Comparison of ENCODE assay signal across 10 mouse cellular contexts in genomic region chr10:45889381-45889951, GRCm38 (mm10).
DNase-seq lines count a peak whose midpoint lies in the region; ATAC-seq lines count a peak whose summit lies in the region.
"Had no signal": no experiment of that assay in that cellular context is flagged by ENCODE, and none has a peak within 500 bp of the region (broad histone marks: within the 10 kb centered on the region; RNA-seq: fewer than 3 reads in every experiment).

No protein-coding gene starts in this region.

- 43% methylated on average over 13 of the region's 13 CpGs for WGBS in kidney, embryonic 16.5 days

- peak; percentile 84 for ATAC-seq in kidney, embryonic 16.5 days (ENCODE audit: low FRiP score, low TSS enrichment)

- peak overlapping the region; percentile 66; the same call in 1 of the 2 replicates for H3K27ac ChIP-seq in kidney, embryonic 16.5 days (ENCODE audit: low read length)
- H3K27ac ChIP-seq: heart, embryonic 13.5 days had no signal

- DNase-seq in kidney, postnatal 10 days, result no peak
- peak; percentile 46 for DNase-seq in MN1 (ENCODE audit: low spot score)
- peak; percentile 39 for DNase-seq in brain, embryonic 18.5 days (ENCODE audit: low read depth, low spot score)
- peak; percentile 22 for DNase-seq in layer of hippocampus, adult 9-11 months
- no peak for DNase-seq in urinary bladder, postnatal 14 days (ENCODE audit: low spot score)
- DNase-seq in left cerebral cortex, adult 8-10 months (ENCODE audit: low spot score in 2 of 2), result no peak
- no peak for DNase-seq in frontal cortex, postnatal 10 days (ENCODE audit: low spot score in 2 of 2)

- no peaks in the 10 kb centered on the region for H3K9me3 ChIP-seq in kidney, embryonic 16.5 days (ENCODE audit: low read length)
- H3K9me3 ChIP-seq: G1E; heart, embryonic 13.5 days had no signal

- no peaks in the 10 kb centered on the region for H3K36me3 ChIP-seq in kidney, embryonic 16.5 days (ENCODE audit: insufficient read depth, low read length)
- H3K36me3 ChIP-seq: G1E; heart, embryonic 13.5 days had no signal

- H3K4me2 ChIP-seq in kidney, embryonic 16.5 days (replicated peaks; ENCODE audit: low read depth, low read length), result peak overlapping the region; percentile 42
- H3K4me2 ChIP-seq: heart, embryonic 13.5 days had no signal

- peaks cover 9% of the 10 kb centered on the region; the same call in 1 of the 2 replicates for H3K4me1 ChIP-seq in kidney, embryonic 16.5 days (ENCODE audit: insufficient read depth, low read length)

- H3K9ac ChIP-seq in kidney, embryonic 16.5 days (replicated peaks; ENCODE audit: low read length), result no peak overlapping the region
- H3K9ac ChIP-seq: heart, embryonic 13.5 days had no signal

- H3K27me3 ChIP-seq in kidney, embryonic 16.5 days (ENCODE audit: insufficient read depth, low read length), result no peaks in the 10 kb centered on the region
- H3K27me3 ChIP-seq: heart, embryonic 13.5 days had no signal

- 0 out of 2 replicates have a peak overlapping the region, but pooled peaks have one; percentile 11 for H3K4me3 ChIP-seq in kidney, embryonic 16.5 days (ENCODE audit: low read length)
- H3K4me3 ChIP-seq: heart, embryonic 13.5 days had no signal

Comparison
In these comparisons a context has a peak if more than half of its experiments do, and no peak if none do; other contexts are left out.
1. DNase-seq: peak in MN1 (single experiment), brain, embryonic 18.5 days (single experiment) and layer of hippocampus, adult 9-11 months (single experiment); none in kidney, postnatal 10 days (single experiment), urinary bladder, postnatal 14 days (single experiment), left cerebral cortex, adult 8-10 months (0 of 2) and frontal cortex, postnatal 10 days (0 of 2).